Mouse (Mus musculus) lung, embryonic 14.5 days (tissue): Measurements from ENCODE around the gene 1700022I11Rik. TPM values are rescaled to one million over a fixed set of nuclear protein-coding genes. Genes with fewer than 3 reads are reported as not detected.

Experiments used
- ATAC-seq: fragments of 200-750 bp; cut with Nextera tagmentation; 2 replicates; pipeline ENCODE4 v1.8.0; 2017; ENCODE audit warnings: mild to moderate bottlenecking, moderate TSS enrichment, moderate library complexity; ENCODE audit not compliant: insufficient read depth
- DNase-seq: peaks from one replicate; pipeline ENCODE4 v3.0.0-alpha.2; 2015
- H3K27ac ChIP-seq: fragments of 300-500 bp; sonication (generic); 2 replicates; pipeline ENCODE4 v1.5.1; 2014; ENCODE audit warnings: low read depth, mild to moderate bottlenecking, moderate library complexity
- H3K27me3 ChIP-seq: fragments of 300-500 bp; sonication (generic); 2 replicates; pipeline ENCODE4 v1.6.1; 2014; ENCODE audit warnings: low read length, control low read depth; ENCODE audit not compliant: insufficient read depth
- H3K36me3 ChIP-seq: fragments of 300-500 bp; sonication (generic); 2 replicates; pipeline ENCODE4 v1.6.1; 2014; ENCODE audit warnings: control low read depth; ENCODE audit not compliant: insufficient read depth
- H3K4me1 ChIP-seq: fragments of 300-500 bp; sonication (generic); 2 replicates; pipeline ENCODE4 v1.6.1; 2014; ENCODE audit warnings: antibody characterized with exemption, control low read depth; ENCODE audit not compliant: insufficient read depth
- H3K4me2 ChIP-seq: fragments of 300-500 bp; sonication (generic); 2 replicates; pipeline ENCODE4 v1.6.1; 2014; ENCODE audit warnings: mild to moderate bottlenecking
- H3K4me3 ChIP-seq: fragments of 300-500 bp; sonication (generic); 2 replicates; pipeline ENCODE4 v1.5.1; 2014; ENCODE audit warnings: low read depth, low read length
- H3K9ac ChIP-seq: fragments of 300-500 bp; sonication (generic); 2 replicates; pipeline ENCODE4 v1.6.1; 2014
- H3K9me3 ChIP-seq: fragments of 300-500 bp; sonication (generic); 2 replicates; pipeline ENCODE4 v1.6.1; 2016; ENCODE audit warnings: low read depth, low read length, control low read depth
- CTCF ChIP-seq: IDR thresholded peaks from 2 replicates; pipeline ENCODE4 v1.5.1; 2016; ENCODE audit warnings: antibody characterized with exemption, low read depth
- WGBS: fragments of 180-500 bp; shearing (Covaris S2); extraction: QIAGEN DNeasy Blood & Tissue Kit; methylation state at CpG from one replicate; pipeline ENCODE4 v1.1.7; 2014; 5-methylcytosine and 5-hydroxymethylcytosine counted together
- polyA plus RNA-seq: library from polyadenylated mRNA; unstranded; fragments of >200 nt; fragmentation: Nextera tagmentation; extraction: Ambion mirVana; gene quantifications from 2 replicates; pipeline ENCODE4 v1.2.1, GENCODE M21; 2014

Gene 1700022I11Rik
- polyA plus RNA-seq, 1 experiment from 2014 or later, result 0.43 TPM

- H3K4me3 ChIP-seq, result no peak overlapping the region
- no peak overlapping the region for H3K9ac ChIP-seq
- no peaks in the 10 kb centered on the region for H3K9me3 ChIP-seq
- TF ChIP-seq CTCF, result no peak
- peaks cover 30% of the 10 kb centered on the region for H3K36me3 ChIP-seq
- no peak for ATAC-seq
- H3K27me3 ChIP-seq, result no peaks in the 10 kb centered on the region
- DNase-seq, result no peak
- H3K27ac ChIP-seq, result no peak overlapping the region
- no peak overlapping the region for H3K4me2 ChIP-seq
- H3K4me1 ChIP-seq, result no peaks in the 10 kb centered on the region
- 85% methylated on average over 8 of the region's 8 CpGs for WGBS
Measured at GRCm38 (mm10) chr4:42957979-42958378, 11.4 kb upstream of the 1700022I11Rik start.

- H3K4me3 ChIP-seq, result no peak overlapping the region
- peaks cover 30% of the 10 kb centered on the region for H3K36me3 ChIP-seq
- DNase-seq, result no peak
- H3K27ac ChIP-seq, result no peak overlapping the region
- no peak overlapping the region for H3K9ac ChIP-seq
- no peak for ATAC-seq
- H3K27me3 ChIP-seq, result no peaks in the 10 kb centered on the region
- no peak overlapping the region for H3K4me2 ChIP-seq
- TF ChIP-seq CTCF, result no peak
- WGBS, result 57% methylated on average over 8 of the region's 8 CpGs
- no peaks in the 10 kb centered on the region for H3K9me3 ChIP-seq
- H3K4me1 ChIP-seq, result no peaks in the 10 kb centered on the region
Measured at GRCm38 (mm10) chr4:42958942-42959341, 10.5 kb upstream of the 1700022I11Rik start.

- TF ChIP-seq CTCF, result no peak
- H3K27me3 ChIP-seq, result no peaks in the 10 kb centered on the region
- H3K4me2 ChIP-seq, result no peak overlapping the region
- H3K4me1 ChIP-seq, result no peaks in the 10 kb centered on the region
- no peak overlapping the region for H3K9ac ChIP-seq
- H3K27ac ChIP-seq, result 0 out of 2 replicates have a peak overlapping the region, but pooled peaks have one; percentile 4
- no peak overlapping the region for H3K4me3 ChIP-seq
- no peaks in the 10 kb centered on the region for H3K9me3 ChIP-seq
- 62% methylated on average over 4 of the region's 4 CpGs for WGBS
- ATAC-seq (no peak), DNase-seq (no peak)
- peaks cover 30% of the 10 kb centered on the region for H3K36me3 ChIP-seq
Measured at GRCm38 (mm10) chr4:42959382-42959781, 10.0 kb upstream of the 1700022I11Rik start.

- 22% methylated on average over 4 of the region's 4 CpGs for WGBS
- Histone ChIP-seq H3K4me1 (no peaks in the 10 kb centered on the region), H3K27me3 (no peaks in the 10 kb centered on the region), H3K4me2 (no peak overlapping the region), H3K36me3 (peaks cover 17% of the 10 kb centered on the region), H3K27ac (no peak overlapping the region), H3K4me3 (no peak overlapping the region), H3K9ac (no peak overlapping the region), H3K9me3 (no peaks in the 10 kb centered on the region)
- ATAC-seq (no peak), DNase-seq (peak; percentile 75)
- TF ChIP-seq CTCF, result peak; percentile 76
Measured at GRCm38 (mm10) chr4:42961592-42961991, 7.8 kb upstream of the 1700022I11Rik start.

GRCm38 (mm10) chr4:42963480-42963879, 5.9 kb upstream of the 1700022I11Rik start:
- no peak for ATAC-seq
- no peak overlapping the region for H3K27ac ChIP-seq
- no peaks in the 10 kb centered on the region for H3K9me3 ChIP-seq
- DNase-seq, result no peak
- H3K4me3 ChIP-seq, result no peak overlapping the region
- no peaks in the 10 kb centered on the region for H3K4me1 ChIP-seq
- H3K36me3 ChIP-seq, result 0 out of 2 replicates have a peak, but pooled peaks cover 3% of the 10 kb centered on the region
- 91% methylated on average over 2 of the region's 2 CpGs for WGBS
- H3K27me3 ChIP-seq, result no peaks in the 10 kb centered on the region
- H3K9ac ChIP-seq, result no peak overlapping the region
- no peak overlapping the region for H3K4me2 ChIP-seq
- peak; percentile 29; the same call in 1 of the 2 replicates for TF ChIP-seq CTCF

GRCm38 (mm10) chr4:42965039-42965719, 4.2 kb upstream of the 1700022I11Rik start:
- no peak overlapping the region for H3K27ac ChIP-seq
- peak; percentile 86 for TF ChIP-seq CTCF
- H3K4me3 ChIP-seq, result no peak overlapping the region
- H3K4me1 ChIP-seq, result no peaks in the 10 kb centered on the region
- ATAC-seq (peak; percentile 47; the same call in 1 of the 2 replicates), DNase-seq (peak; percentile 89)
- H3K9me3 ChIP-seq, result no peaks in the 10 kb centered on the region
- H3K36me3 ChIP-seq, result no peaks in the 10 kb centered on the region
- H3K4me2 ChIP-seq, result peak overlapping the region; percentile 45; the same call in 1 of the 2 replicates
- H3K9ac ChIP-seq, result no peak overlapping the region
- WGBS, result 16% methylated on average over 12 of the region's 12 CpGs
- no peaks in the 10 kb centered on the region for H3K27me3 ChIP-seq

GRCm38 (mm10) chr4:42972952-42973351, 3.5 kb downstream of the 1700022I11Rik start:
- H3K27ac ChIP-seq, result no peak overlapping the region
- 61% methylated on average over 4 of the region's 4 CpGs for WGBS
- H3K36me3 ChIP-seq, result peaks cover 13% of the 10 kb centered on the region
- H3K4me3 ChIP-seq, result no peak overlapping the region
- no peaks in the 10 kb centered on the region for H3K4me1 ChIP-seq
- no peak overlapping the region for H3K9ac ChIP-seq
- ATAC-seq (no peak), DNase-seq (no peak)
- H3K9me3 ChIP-seq, result no peaks in the 10 kb centered on the region
- no peak overlapping the region for H3K4me2 ChIP-seq
- TF ChIP-seq CTCF, result no peak
- H3K27me3 ChIP-seq, result no peaks in the 10 kb centered on the region
